Mouse (Mus musculus) olfactory bulb, adult 2 months (tissue): Measurements from ENCODE around the gene Hsf4.
"Not testable (repeated sequence)": the region's sequence is repeated elsewhere in the genome, so short reads cannot be mapped to it uniquely, and the experiment has no call there.

Experiments
- CTCF ChIP-seq: fragments of 200-500 bp; IDR thresholded peaks from 2 replicates; pipeline ENCODE4 v1.5.1; 2012; ENCODE audit warnings: low read depth, mild to moderate bottlenecking, low read length, moderate library complexity; ENCODE audit not compliant: insufficient read depth
- POLR2A ChIP-seq: fragments of 200-500 bp; IDR thresholded peaks from 2 replicates; pipeline ENCODE4 v1.6.1; 2012; ENCODE audit warnings: mild to moderate bottlenecking, low read depth, low read length, moderate library complexity; ENCODE audit not compliant: insufficient read depth

DNA sequence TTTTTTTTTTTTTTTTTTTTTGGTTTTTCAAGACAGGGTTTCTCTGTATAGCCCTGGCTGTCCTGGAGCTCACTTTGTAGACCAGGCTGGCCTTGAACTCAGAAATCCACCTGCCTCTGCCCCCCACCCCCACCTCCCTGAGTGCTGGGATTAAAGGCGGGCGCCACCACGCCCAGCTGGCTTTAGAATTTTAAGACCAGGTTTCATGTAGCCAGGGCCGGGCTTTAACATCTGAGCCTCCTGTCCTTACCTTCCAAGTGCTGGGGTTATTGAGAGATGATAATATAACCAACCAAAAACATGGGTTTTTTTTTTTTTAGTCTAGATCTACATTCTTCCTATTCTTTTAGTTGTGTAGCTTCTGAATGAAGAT, 37.3 kb upstream of the Hsf4 start:
- not testable (repeated sequence) for TF ChIP-seq CTCF, POLR2A
